Mouse (Mus musculus): ENCODE measurements around the gene Rad50. TPM values are rescaled to one million over a fixed set of nuclear protein-coding genes. Genes with fewer than 3 reads are reported as not detected.

The Rad50 gene
- polyA plus RNA-seq, 1 experiment from 2014 or later, result 19.7 TPM

DNA sequence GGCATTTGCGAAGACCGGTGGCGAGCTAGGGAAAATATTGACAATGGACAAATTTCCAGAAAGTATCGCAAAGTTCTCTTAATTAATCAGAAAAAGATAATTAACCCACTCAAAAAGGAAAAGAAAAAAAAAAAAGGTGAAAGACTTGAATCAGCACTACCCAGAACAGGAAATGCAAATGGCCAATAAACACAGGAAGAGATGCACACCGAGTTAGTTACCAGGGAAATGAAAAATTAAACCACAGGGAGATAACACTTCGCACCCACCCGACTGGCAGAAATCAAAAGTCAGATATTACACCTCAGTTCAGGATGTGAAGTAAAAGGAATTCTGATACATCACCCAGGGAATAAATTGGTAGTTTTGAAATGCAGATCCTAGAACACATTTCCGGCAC, 25.1 kb upstream of the Rad50 start:
- Histone ChIP-seq H3K27ac (replicated peaks in 1 of 2; ENCODE audit: control insufficient read depth in 1 of 2, insufficient read depth in 1 of 2, low read depth in 2 of 2, low read length in 2 of 2) (no peak overlapping the region), H3K4me3 (ENCODE audit: control insufficient read depth in 1 of 2, insufficient read depth in 1 of 2, low read depth in 1 of 2, low read length in 2 of 2) (no peak overlapping the region), H3K36me3 (ENCODE audit: control insufficient read depth, insufficient read depth, low read length) (no peaks in the 10 kb centered on the region), H3K9ac (ENCODE audit: low read length) (no peak overlapping the region), H3K4me2 (ENCODE audit: low read length) (no peak overlapping the region), H3K9me3 (ENCODE audit: control insufficient read depth, low read length) (no peaks in the 10 kb centered on the region), H3K27me3 (ENCODE audit: control insufficient read depth, insufficient read depth, low read length) (no peaks in the 10 kb centered on the region), H3K4me1 (ENCODE audit: control insufficient read depth in 2 of 2, insufficient read depth in 2 of 2, low read length in 2 of 2) (no peaks in the 10 kb centered on the region)
- 77% methylated on average over 8 of the region's 8 CpGs for WGBS
- ATAC-seq (ENCODE audit: insufficient number of reproducible peaks, insufficient read depth, low FRiP score, low read depth), result no peak

DNA sequence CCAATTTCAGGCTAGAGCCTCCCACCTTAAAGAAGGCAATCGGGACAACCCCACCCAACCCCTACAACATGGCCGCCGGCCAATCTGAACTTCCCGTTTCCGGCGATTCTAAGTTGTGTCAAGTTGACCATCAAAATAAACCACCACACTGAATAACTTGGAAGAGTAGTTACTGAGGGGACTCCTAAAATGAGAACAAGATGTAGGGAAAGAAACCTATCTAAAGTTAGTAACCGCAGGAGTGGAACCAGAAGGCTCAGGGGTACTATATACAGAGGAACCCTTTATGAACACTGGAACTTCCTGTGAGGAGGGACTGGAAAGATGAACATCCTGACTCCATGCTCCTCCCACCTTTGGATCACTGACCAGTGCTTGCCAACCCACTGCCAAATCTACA, 24.3 kb upstream of the Rad50 start:
- 89% methylated on average over 7 of the region's 7 CpGs for WGBS
- Histone ChIP-seq H3K27ac (replicated peaks in 1 of 2; ENCODE audit: control insufficient read depth in 1 of 2, insufficient read depth in 1 of 2, low read depth in 2 of 2, low read length in 2 of 2) (no peak overlapping the region), H3K9ac (ENCODE audit: low read length) (no peak overlapping the region), H3K36me3 (ENCODE audit: control insufficient read depth, insufficient read depth, low read length) (no peaks in the 10 kb centered on the region), H3K27me3 (ENCODE audit: control insufficient read depth, insufficient read depth, low read length) (no peaks in the 10 kb centered on the region), H3K4me2 (ENCODE audit: low read length) (no peak overlapping the region), H3K4me3 (ENCODE audit: control insufficient read depth in 1 of 2, insufficient read depth in 1 of 2, low read depth in 1 of 2, low read length in 2 of 2) (no peak overlapping the region), H3K4me1 (ENCODE audit: control insufficient read depth in 2 of 2, insufficient read depth in 2 of 2, low read length in 2 of 2) (no peaks in the 10 kb centered on the region), H3K9me3 (ENCODE audit: control insufficient read depth, low read length) (no peaks in the 10 kb centered on the region)
- ATAC-seq (ENCODE audit: insufficient number of reproducible peaks, insufficient read depth, low FRiP score, low read depth), result no peak

GRCm38 (mm10) chr11:53720715-53721114, 13.6 kb upstream of the Rad50 start, which contains the start of gene Il5:
Gene Il5 (plus strand): TSS chr11:53720794.
- Histone ChIP-seq H3K4me2 (ENCODE audit: low read length) (no peak within 1 kb of the TSS), H3K36me3 (ENCODE audit: control insufficient read depth, insufficient read depth, low read length) (no peaks in the 10 kb centered on the region), H3K9ac (ENCODE audit: low read length) (no peak within 1 kb of the TSS), H3K4me1 (ENCODE audit: control insufficient read depth in 2 of 2, insufficient read depth in 2 of 2, low read length in 2 of 2) (no peaks in the 10 kb centered on the region), H3K27me3 (ENCODE audit: control insufficient read depth, insufficient read depth, low read length) (no peaks in the 10 kb centered on the region; the same call in 1 of the 2 replicates), H3K4me3 (ENCODE audit: control insufficient read depth in 1 of 2, insufficient read depth in 1 of 2, low read depth in 1 of 2, low read length in 2 of 2) (no peak within 1 kb of the TSS), H3K9me3 (ENCODE audit: control insufficient read depth, low read length) (no peaks in the 10 kb centered on the region), H3K27ac (replicated peaks in 1 of 2; ENCODE audit: control insufficient read depth in 1 of 2, insufficient read depth in 1 of 2, low read depth in 2 of 2, low read length in 2 of 2) (no peak within 1 kb of the TSS)
- ATAC-seq (ENCODE audit: insufficient number of reproducible peaks, insufficient read depth, low FRiP score, low read depth), result no peak
- 79% methylated on average over 6 of the region's 6 CpGs for whole genome bisulfite sequencing

DNA sequence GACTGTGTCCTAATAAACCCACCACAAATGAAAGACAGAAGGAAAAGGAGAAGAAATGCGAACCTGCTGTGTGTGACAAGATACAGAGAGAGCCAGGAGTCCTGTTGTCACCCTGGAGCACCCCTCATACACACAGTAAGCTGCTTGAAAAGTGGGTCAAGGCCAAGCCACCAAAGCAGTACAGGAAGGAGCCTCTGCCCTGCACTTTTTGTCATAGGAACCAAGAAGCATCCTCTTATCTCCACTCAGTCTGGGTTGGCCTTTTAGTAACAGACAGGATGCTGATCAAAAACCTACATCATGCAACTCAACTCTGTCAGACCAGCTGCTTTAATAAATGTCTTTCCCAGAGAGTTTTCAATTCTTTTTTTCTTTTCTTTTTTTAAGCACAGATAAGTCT, 12.6 kb upstream of the Rad50 start:
- Histone ChIP-seq H3K27ac (replicated peaks in 1 of 2; ENCODE audit: control insufficient read depth in 1 of 2, insufficient read depth in 1 of 2, low read depth in 2 of 2, low read length in 2 of 2) (no peak overlapping the region), H3K4me3 (ENCODE audit: control insufficient read depth in 1 of 2, insufficient read depth in 1 of 2, low read depth in 1 of 2, low read length in 2 of 2) (no peak overlapping the region), H3K4me2 (ENCODE audit: low read length) (no peak overlapping the region), H3K36me3 (ENCODE audit: control insufficient read depth, insufficient read depth, low read length) (no peaks in the 10 kb centered on the region), H3K9me3 (ENCODE audit: control insufficient read depth, low read length) (no peaks in the 10 kb centered on the region), H3K9ac (ENCODE audit: low read length) (no peak overlapping the region), H3K4me1 (ENCODE audit: control insufficient read depth in 2 of 2, insufficient read depth in 2 of 2, low read length in 2 of 2) (no peaks in the 10 kb centered on the region), H3K27me3 (ENCODE audit: control insufficient read depth, insufficient read depth, low read length) (no peaks in the 10 kb centered on the region; the same call in 1 of the 2 replicates)
- no peak for ATAC-seq (ENCODE audit: insufficient number of reproducible peaks, insufficient read depth, low FRiP score, low read depth)
- WGBS, result 78% methylated on average over 1 of the region's 1 CpGs

- peaks cover 7% of the 10 kb centered on the region; the same call in 1 of the 2 replicates for H3K36me3 ChIP-seq (ENCODE audit: control insufficient read depth, insufficient read depth, low read length)
- H3K9me3 ChIP-seq (ENCODE audit: control insufficient read depth, low read length), result no peaks in the 10 kb centered on the region
- peak overlapping the region in 1 of 2 experiments; percentile 72; a peak in 3 of 4 replicates for H3K4me3 ChIP-seq (ENCODE audit: control insufficient read depth in 1 of 2, insufficient read depth in 1 of 2, low read depth in 1 of 2, low read length in 2 of 2)
- peak overlapping the region; percentile 81 for H3K4me2 ChIP-seq (ENCODE audit: low read length)
- peak overlapping the region; percentile 79 for H3K9ac ChIP-seq (ENCODE audit: low read length)
- no peak overlapping the region for H3K27ac ChIP-seq (replicated peaks in 1 of 2; ENCODE audit: control insufficient read depth in 1 of 2, insufficient read depth in 1 of 2, low read depth in 2 of 2, low read length in 2 of 2)
- WGBS, result 78% methylated on average over 3 of the region's 3 CpGs
- no peak for ATAC-seq (ENCODE audit: insufficient number of reproducible peaks, insufficient read depth, low FRiP score, low read depth)
- peaks cover 0 to 3% of the 10 kb centered on the region in 2 experiments; a peak in 1 of 4 replicates for H3K4me1 ChIP-seq (ENCODE audit: control insufficient read depth in 2 of 2, insufficient read depth in 2 of 2, low read length in 2 of 2)
- H3K27me3 ChIP-seq (ENCODE audit: control insufficient read depth, insufficient read depth, low read length), result no peaks in the 10 kb centered on the region
Measured at GRCm38 (mm10) chr11:53707718-53708009, 545 bp upstream of the Rad50 start.

DNA sequence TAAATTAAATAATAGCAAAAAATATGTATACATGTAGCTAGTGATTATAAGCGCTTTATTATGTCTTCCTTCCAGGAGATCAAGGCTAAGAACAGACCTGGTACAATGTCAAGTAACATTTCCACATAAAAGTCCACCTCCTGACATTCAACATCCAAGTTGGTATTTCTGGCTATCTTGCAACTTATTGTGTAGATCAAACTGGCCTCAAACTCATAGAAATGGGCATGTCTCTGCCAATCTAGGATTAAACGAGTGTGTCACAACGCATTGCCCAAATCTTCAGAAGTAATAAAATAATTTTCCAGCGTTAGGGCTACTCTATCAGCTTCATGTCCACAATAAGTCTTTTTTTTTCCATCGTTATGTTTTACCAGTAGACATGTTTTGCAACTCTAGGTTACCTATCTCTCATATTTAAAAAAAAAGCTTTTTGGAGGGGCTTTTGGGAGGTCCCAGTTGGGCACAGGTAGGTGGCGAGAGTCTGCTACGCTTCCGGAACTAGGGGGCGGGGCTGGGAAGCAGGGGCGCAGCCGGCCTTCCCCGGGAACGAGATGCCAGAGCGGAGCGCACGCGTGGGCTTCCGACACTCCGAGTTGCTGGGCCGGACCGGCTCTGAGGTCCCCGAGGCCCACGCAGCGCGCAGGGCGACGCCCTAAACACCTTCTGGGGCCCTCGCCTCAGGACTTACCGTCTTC, 734 bp downstream of the Rad50 start:
- no peaks in the 10 kb centered on the region for H3K27me3 ChIP-seq (ENCODE audit: control insufficient read depth, insufficient read depth, low read length)
- WGBS, result 6% methylated on average over 29 of the region's 29 CpGs
- H3K4me1 ChIP-seq (ENCODE audit: control insufficient read depth in 2 of 2, insufficient read depth in 2 of 2, low read length in 2 of 2), result peaks cover 0 to 3% of the 10 kb centered on the region in 2 experiments; a peak in 1 of 4 replicates
- no peaks in the 10 kb centered on the region for H3K9me3 ChIP-seq (ENCODE audit: control insufficient read depth, low read length)
- peaks cover 16% of the 10 kb centered on the region for H3K36me3 ChIP-seq (ENCODE audit: control insufficient read depth, insufficient read depth, low read length)
- peak; percentile 55; the same call in 1 of the 2 replicates for ATAC-seq (ENCODE audit: insufficient number of reproducible peaks, insufficient read depth, low FRiP score, low read depth)
- H3K9ac ChIP-seq (ENCODE audit: low read length), result peak overlapping the region; percentile 79
- peak overlapping the region; percentile 72 to 75 for H3K4me3 ChIP-seq (ENCODE audit: control insufficient read depth in 1 of 2, insufficient read depth in 1 of 2, low read depth in 1 of 2, low read length in 2 of 2)
- peak overlapping the region; percentile 51 to 82 for H3K27ac ChIP-seq (replicated peaks in 1 of 2; ENCODE audit: control insufficient read depth in 1 of 2, insufficient read depth in 1 of 2, low read depth in 2 of 2, low read length in 2 of 2)
- peak overlapping the region; percentile 81 for H3K4me2 ChIP-seq (ENCODE audit: low read length)

DNA sequence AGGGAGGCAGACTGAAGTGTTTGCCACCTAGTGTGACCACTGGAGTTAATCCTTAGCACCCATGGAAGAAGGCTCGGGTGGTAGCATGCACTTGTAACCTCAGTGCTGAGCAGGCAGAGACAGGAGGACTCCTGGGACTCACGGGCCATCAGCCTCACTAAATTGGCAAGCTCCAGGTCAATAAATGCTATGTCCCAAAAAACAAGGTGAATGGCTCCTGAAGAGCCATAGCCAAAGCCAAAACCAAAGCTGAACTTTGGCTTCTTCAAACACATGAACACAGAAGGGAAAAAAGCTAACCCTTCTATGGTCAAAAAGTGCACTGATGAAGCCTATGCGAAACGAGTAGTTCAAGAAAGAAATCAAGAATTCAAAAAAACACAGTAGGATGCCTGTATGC, 7.8 kb downstream of the Rad50 start:
- no peak for ATAC-seq (ENCODE audit: insufficient number of reproducible peaks, insufficient read depth, low FRiP score, low read depth)
- peaks cover 75% of the 10 kb centered on the region for H3K36me3 ChIP-seq (ENCODE audit: control insufficient read depth, insufficient read depth, low read length)

GRCm38 (mm10) chr11:53698521-53698920, 8.6 kb downstream of the Rad50 start:
- Histone ChIP-seq H3K4me2 (ENCODE audit: low read length) (no peak overlapping the region), H3K4me1 (ENCODE audit: control insufficient read depth in 2 of 2, insufficient read depth in 2 of 2, low read length in 2 of 2) (no peaks in the 10 kb centered on the region), H3K27ac (replicated peaks in 1 of 2; ENCODE audit: control insufficient read depth in 1 of 2, insufficient read depth in 1 of 2, low read depth in 2 of 2, low read length in 2 of 2) (no peak overlapping the region), H3K36me3 (ENCODE audit: control insufficient read depth, insufficient read depth, low read length) (peaks cover 77% of the 10 kb centered on the region), H3K9me3 (ENCODE audit: control insufficient read depth, low read length) (no peaks in the 10 kb centered on the region), H3K4me3 (ENCODE audit: control insufficient read depth in 1 of 2, insufficient read depth in 1 of 2, low read depth in 1 of 2, low read length in 2 of 2) (no peak overlapping the region), H3K9ac (ENCODE audit: low read length) (no peak overlapping the region), H3K27me3 (ENCODE audit: control insufficient read depth, insufficient read depth, low read length) (no peaks in the 10 kb centered on the region)
- no peak for ATAC-seq (ENCODE audit: insufficient number of reproducible peaks, insufficient read depth, low FRiP score, low read depth)
- 96% methylated on average over 2 of the region's 2 CpGs for WGBS

More for the DNA sequence above, 7.8 kb downstream of the Rad50 start:
- Histone ChIP-seq H3K27ac (replicated peaks in 1 of 2; ENCODE audit: control insufficient read depth in 1 of 2, insufficient read depth in 1 of 2, low read depth in 2 of 2, low read length in 2 of 2) (no peak overlapping the region), H3K4me3 (ENCODE audit: control insufficient read depth in 1 of 2, insufficient read depth in 1 of 2, low read depth in 1 of 2, low read length in 2 of 2) (no peak overlapping the region), H3K4me2 (ENCODE audit: low read length) (no peak overlapping the region), H3K27me3 (ENCODE audit: control insufficient read depth, insufficient read depth, low read length) (no peaks in the 10 kb centered on the region), H3K9me3 (ENCODE audit: control insufficient read depth, low read length) (no peaks in the 10 kb centered on the region), H3K9ac (ENCODE audit: low read length) (no peak overlapping the region), H3K4me1 (ENCODE audit: control insufficient read depth in 2 of 2, insufficient read depth in 2 of 2, low read length in 2 of 2) (no peaks in the 10 kb centered on the region)
- WGBS, result 84% methylated on average over 4 of the region's 4 CpGs
